Mouse (Mus musculus) embryonic facial prominence, embryonic 15.5 days (tissue): ENCODE data around the gene Dyrk4. TPM values are rescaled to one million over a fixed set of nuclear protein-coding genes. Genes with fewer than 3 reads are reported as not detected.

Experiments
- ATAC-seq: fragments of 200-750 bp; cut with Nextera tagmentation; 2 replicates; pipeline ENCODE4 v1.8.0; 2017; ENCODE audit warnings: low read depth, moderate TSS enrichment; ENCODE audit not compliant: insufficient number of reproducible peaks, low FRiP score, low TSS enrichment
- H3K27ac ChIP-seq: fragments of 300-500 bp; sonication (generic); replicated peaks from 2 replicates; pipeline ENCODE4 v1.5.1; 2015; ENCODE audit warnings: mild to moderate bottlenecking, inconsistent platforms
- H3K27me3 ChIP-seq: fragments of 300-500 bp; sonication (generic); 2 replicates; pipeline ENCODE4 v1.6.1; 2015; ENCODE audit warnings: inconsistent platforms
- H3K36me3 ChIP-seq: fragments of 300-500 bp; sonication (generic); 2 replicates; pipeline ENCODE4 v1.6.1; 2015; ENCODE audit warnings: mild to moderate bottlenecking, inconsistent platforms
- H3K4me1 ChIP-seq: fragments of 300-500 bp; sonication (generic); 2 replicates; pipeline ENCODE4 v1.6.1; 2015; ENCODE audit warnings: inconsistent platforms
- H3K4me2 ChIP-seq: fragments of 300-500 bp; sonication (generic); replicated peaks from 2 replicates; pipeline ENCODE4 v1.6.1; 2015; ENCODE audit warnings: mild to moderate bottlenecking, inconsistent platforms
- H3K4me3 ChIP-seq: fragments of 300-500 bp; sonication (generic); replicated peaks from 2 replicates; pipeline ENCODE4 v1.5.1; 2015; ENCODE audit warnings: mild to moderate bottlenecking, inconsistent platforms
- H3K9ac ChIP-seq: fragments of 300-500 bp; sonication (generic); 2 replicates; pipeline ENCODE4 v1.6.1; 2015; ENCODE audit warnings: inconsistent platforms
- H3K9me3 ChIP-seq: fragments of 300-500 bp; sonication (generic); replicated peaks from 2 replicates; pipeline ENCODE4 v1.6.1; 2016; ENCODE audit warnings: inconsistent platforms
- WGBS: fragments of 180-500 bp; shearing (Covaris S2); methylation state at CpG from one replicate; pipeline ENCODE4 v1.1.7; 2015; 5-methylcytosine and 5-hydroxymethylcytosine counted together
- polyA plus RNA-seq: library from polyadenylated mRNA; unstranded; fragments of >200 nt; fragmentation: Nextera tagmentation; extraction: Ambion mirVana; gene quantifications from 2 replicates; pipeline ENCODE4 v1.2.1, GENCODE M21; 2015

Dyrk4 gene
- 0.62 and 1.2 TPM in 2 replicates for polyA plus RNA-seq

DNA sequence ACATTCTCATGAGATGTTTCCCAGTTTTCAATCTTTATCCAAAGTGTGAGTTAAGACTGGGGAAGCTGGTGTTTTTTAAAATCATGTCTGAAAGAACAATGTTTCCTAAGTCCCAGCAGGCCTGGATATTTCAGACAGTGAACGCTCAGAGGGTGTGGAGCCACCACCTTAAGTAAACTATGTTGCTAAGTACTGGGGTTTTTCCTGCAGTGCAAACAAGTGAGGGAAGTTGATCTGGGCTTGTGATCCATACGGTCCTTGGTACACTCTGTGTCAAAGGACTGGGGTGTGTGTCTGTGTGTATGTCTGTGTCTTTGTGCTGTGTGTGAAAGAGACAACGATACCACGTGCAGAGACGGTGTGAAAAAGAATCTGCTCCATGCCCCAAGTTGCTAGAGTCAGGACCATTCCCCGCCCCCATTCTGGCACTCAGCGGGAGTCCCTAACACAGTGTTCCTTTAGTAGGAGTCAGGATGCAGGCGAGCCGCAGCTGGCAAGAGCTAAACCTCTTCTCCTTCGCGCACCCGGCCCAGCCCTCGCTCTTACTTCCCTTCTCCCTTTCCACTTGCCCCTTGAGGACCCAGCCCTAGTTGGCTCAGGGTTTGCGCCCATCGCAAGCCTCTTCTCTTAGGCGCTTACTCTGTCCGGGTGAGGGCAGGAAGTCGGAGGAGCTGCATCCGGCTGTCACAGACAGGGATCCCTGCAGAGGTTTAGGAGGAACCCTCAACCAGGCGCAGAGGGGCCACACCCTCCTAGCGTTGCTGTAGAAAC lies at the start of gene Dyrk4:
TSS of gene Dyrk4 (minus strand) at position 729 of the 771 bp plus-strand sequence.
- WGBS: 13% methylated on average over 21 of the region's 21 CpGs
- ATAC-seq: no peak
- peak within 1 kb of the TSS; percentile 29 for H3K4me2 ChIP-seq
- no peaks in the 10 kb centered on the region for H3K9me3 ChIP-seq
- no peak within 1 kb of the TSS for H3K9ac ChIP-seq
- 0 out of 2 replicates have a peak within 1 kb of the TSS, but pooled peaks have one; percentile 12 for H3K27ac ChIP-seq
- peaks cover 31% of the 10 kb centered on the region for H3K36me3 ChIP-seq
- H3K4me1 ChIP-seq: no peaks in the 10 kb centered on the region
- H3K27me3 ChIP-seq: no peaks in the 10 kb centered on the region
- peak within 1 kb of the TSS; percentile 15; the same call in 1 of the 2 replicates for H3K4me3 ChIP-seq

DNA sequence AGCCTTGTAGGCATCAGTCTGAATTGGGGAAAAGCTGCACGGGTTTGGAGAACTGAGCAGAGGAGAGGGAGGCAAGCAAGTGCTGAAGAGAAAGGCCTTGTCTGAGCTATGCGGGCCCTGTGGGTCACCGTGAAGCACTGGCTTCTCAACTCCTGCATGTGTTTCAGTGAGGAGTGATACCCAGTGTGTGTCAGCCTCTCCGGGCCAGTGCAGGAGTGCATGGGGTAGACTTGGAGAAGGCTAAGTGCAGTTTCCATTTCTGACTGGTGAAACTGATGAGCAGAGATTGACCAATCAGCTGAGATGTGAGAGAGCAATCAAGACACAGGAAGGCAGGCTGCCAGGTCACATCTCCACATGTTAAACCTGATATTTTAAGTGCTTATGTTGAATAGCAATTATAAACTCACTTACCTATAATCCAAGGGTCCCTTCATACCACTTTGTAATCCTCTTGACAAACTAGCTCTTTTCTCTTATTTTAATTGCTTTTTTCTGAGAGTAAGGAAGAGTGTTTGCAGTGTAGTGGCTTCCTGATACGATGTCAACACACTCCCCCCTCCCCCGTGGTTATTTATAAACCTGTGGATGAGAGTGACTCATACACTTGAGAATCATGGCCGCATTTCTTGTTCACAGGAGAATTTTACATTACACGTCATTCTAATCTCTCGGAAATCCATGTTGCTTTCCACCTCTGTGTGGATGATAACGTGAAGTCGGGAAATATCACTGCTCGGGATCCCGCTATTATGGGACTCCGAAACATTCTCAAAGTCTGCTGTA lies 44.8 kb upstream of the Dyrk4 start:
- Histone ChIP-seq H3K27me3 (no peaks in the 10 kb centered on the region), H3K9me3 (no peaks in the 10 kb centered on the region), H3K4me2 (no peak overlapping the region), H3K36me3 (peaks cover 12% of the 10 kb centered on the region; the same call in 1 of the 2 replicates), H3K9ac (no peak overlapping the region), H3K4me1 (peaks cover 6% of the 10 kb centered on the region; the same call in 1 of the 2 replicates), H3K27ac (0 out of 2 replicates have a peak overlapping the region, but pooled peaks have one; percentile 17), H3K4me3 (no peak overlapping the region)
- WGBS: 83% methylated on average over 14 of the region's 14 CpGs
- no peak for ATAC-seq

DNA sequence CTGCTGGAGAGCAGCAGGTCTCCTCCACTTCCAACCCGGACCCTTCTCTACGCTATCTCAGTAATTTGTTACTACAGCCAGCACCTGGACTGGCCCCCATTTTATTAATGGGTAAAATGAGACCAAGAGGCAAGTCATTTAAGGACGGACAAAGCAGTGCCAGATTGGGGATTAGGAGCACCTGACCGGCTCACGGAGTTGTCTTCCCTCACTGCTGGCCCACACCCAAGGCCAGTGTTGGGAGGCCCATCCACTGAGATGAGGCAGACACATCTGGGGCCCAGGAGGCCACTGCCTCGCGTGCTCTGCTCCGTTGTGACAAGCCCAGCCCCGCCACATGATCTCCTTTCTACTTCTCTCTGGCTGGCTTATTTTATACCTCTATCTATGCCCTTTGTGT lies 41.8 kb upstream of the Dyrk4 start:
- H3K36me3 ChIP-seq: peaks cover 12% of the 10 kb centered on the region; the same call in 1 of the 2 replicates
- 61% methylated on average over 9 of the region's 9 CpGs for WGBS
- H3K4me3 ChIP-seq: no peak overlapping the region
- no peaks in the 10 kb centered on the region for H3K9me3 ChIP-seq
- H3K4me1 ChIP-seq: peaks cover 8% of the 10 kb centered on the region; the same call in 1 of the 2 replicates
- ATAC-seq: no peak
- H3K4me2 ChIP-seq: no peak overlapping the region
- no peaks in the 10 kb centered on the region for H3K27me3 ChIP-seq
- H3K27ac ChIP-seq: no peak overlapping the region
- H3K9ac ChIP-seq: no peak overlapping the region

DNA sequence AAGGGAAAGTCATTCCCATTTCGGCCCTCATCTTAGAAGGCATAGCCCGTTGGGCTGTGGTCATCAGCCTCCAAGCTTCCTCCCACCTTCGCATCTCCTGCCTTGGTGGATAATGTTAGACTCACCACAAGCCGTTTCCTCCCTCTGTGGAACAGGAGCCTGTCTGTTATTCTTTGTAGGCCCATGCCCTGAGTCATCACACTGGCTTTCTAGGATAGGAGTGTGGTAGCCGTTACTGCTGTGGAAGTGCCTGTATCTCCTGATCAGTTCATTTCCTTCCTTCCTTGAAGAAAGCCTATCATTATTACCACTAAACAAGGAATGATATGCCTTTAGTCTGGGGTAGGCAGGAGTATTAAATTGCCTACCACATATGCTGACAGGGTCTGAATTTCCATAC lies 41.1 kb upstream of the Dyrk4 start:
- Histone ChIP-seq H3K4me3 (no peak overlapping the region), H3K4me2 (no peak overlapping the region), H3K36me3 (peaks cover 12% of the 10 kb centered on the region; the same call in 1 of the 2 replicates), H3K27me3 (no peaks in the 10 kb centered on the region), H3K4me1 (peaks cover 8% of the 10 kb centered on the region; the same call in 1 of the 2 replicates), H3K9ac (no peak overlapping the region), H3K9me3 (no peaks in the 10 kb centered on the region), H3K27ac (no peak overlapping the region)
- WGBS: 83% methylated on average over 5 of the region's 5 CpGs
- no peak for ATAC-seq

DNA sequence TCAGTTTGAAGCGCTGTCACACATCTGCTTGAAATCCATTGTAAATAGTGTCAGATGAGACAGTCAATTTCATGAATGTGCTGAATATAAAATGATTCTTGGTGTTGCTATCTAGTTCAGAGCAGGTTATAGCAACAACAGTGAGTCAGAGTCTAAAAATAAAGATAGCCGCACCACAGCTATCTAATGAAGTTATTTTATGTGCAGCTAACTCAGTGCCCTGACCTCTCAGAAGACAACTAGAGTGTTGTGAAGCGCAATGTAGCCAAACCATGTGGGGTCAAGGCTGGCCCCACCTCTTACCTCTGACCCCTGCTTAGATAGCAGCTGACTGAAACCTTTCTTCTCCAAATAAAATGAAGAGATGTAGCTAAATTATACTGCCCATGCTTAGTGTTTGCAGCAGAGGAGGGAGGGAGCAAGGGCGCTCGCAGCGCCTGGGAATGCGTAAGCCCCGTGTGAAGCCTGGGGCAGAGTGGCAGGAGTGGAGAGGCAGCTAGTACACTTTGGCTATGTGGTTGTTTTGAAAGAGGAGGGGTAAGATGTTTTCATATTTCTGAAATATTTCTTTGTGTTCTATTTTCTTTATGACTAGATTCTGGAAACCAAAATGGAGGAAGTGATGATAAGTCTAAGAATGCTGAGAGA lies 39.9 kb upstream of the Dyrk4 start:
- Histone ChIP-seq H3K4me3 (no peak overlapping the region), H3K9ac (no peak overlapping the region), H3K9me3 (no peaks in the 10 kb centered on the region), H3K4me2 (no peak overlapping the region), H3K36me3 (peaks cover 21% of the 10 kb centered on the region), H3K27me3 (no peaks in the 10 kb centered on the region), H3K27ac (peak overlapping the region; percentile 60; the same call in 1 of the 2 replicates), H3K4me1 (peaks cover 8% of the 10 kb centered on the region; the same call in 1 of the 2 replicates)
- 73% methylated on average over 8 of the region's 8 CpGs for WGBS
- no peak for ATAC-seq

DNA sequence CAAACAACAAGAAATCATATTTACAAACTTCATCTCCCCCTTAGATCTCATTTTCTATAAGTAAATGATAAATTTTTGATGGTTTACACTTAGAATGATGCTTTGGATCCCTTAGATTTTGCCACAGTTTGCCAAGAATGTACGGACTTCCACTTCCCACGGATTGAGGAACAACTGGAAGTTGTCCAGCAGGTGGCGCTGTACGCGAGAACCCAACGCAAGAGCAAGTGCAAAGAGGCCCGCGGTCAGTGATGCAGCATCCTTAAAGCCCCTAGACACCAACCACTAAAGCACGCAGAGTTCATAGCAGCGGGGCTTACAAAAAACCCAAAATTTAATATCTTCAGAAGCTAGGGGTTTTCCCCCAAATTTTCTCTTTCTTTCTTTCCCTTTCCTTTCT lies 34.1 kb upstream of the Dyrk4 start:
- ATAC-seq: no peak
- H3K9ac ChIP-seq: no peak overlapping the region
- no peaks in the 10 kb centered on the region for H3K4me1 ChIP-seq
- no peak overlapping the region for H3K27ac ChIP-seq
- no peaks in the 10 kb centered on the region for H3K9me3 ChIP-seq
- H3K4me3 ChIP-seq: no peak overlapping the region
- peaks cover 24% of the 10 kb centered on the region for H3K36me3 ChIP-seq
- WGBS: 9% methylated on average over 10 of the region's 10 CpGs
- H3K27me3 ChIP-seq: no peaks in the 10 kb centered on the region
- H3K4me2 ChIP-seq: no peak overlapping the region

DNA sequence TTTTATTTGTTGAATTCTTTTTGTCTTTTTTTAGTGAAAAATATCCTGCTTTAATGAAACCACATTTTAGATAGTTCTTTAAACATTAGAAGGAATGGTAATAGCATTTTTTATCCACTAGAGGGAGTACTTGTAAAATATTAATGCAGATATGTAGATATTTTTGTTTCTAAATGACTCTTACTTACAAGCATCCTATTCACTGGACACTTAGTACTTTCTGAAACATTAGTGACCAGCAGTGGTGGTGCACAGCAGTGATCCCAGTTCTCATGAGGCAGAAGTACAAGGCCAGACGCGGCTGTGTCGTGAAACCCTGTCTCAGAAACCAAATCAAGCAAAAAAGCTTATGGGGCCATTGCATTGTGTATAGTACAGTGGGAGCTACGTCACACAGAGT lies 26.7 kb upstream of the Dyrk4 start:
- peaks cover 28% of the 10 kb centered on the region for H3K36me3 ChIP-seq
- ATAC-seq: no peak
- no peaks in the 10 kb centered on the region for H3K27me3 ChIP-seq
- no peak overlapping the region for H3K9ac ChIP-seq
- H3K27ac ChIP-seq: no peak overlapping the region
- no peaks in the 10 kb centered on the region for H3K9me3 ChIP-seq
- no peak overlapping the region for H3K4me2 ChIP-seq
- no peak overlapping the region for H3K4me3 ChIP-seq
- WGBS: 92% methylated on average over 4 of the region's 4 CpGs
- no peaks in the 10 kb centered on the region for H3K4me1 ChIP-seq

DNA sequence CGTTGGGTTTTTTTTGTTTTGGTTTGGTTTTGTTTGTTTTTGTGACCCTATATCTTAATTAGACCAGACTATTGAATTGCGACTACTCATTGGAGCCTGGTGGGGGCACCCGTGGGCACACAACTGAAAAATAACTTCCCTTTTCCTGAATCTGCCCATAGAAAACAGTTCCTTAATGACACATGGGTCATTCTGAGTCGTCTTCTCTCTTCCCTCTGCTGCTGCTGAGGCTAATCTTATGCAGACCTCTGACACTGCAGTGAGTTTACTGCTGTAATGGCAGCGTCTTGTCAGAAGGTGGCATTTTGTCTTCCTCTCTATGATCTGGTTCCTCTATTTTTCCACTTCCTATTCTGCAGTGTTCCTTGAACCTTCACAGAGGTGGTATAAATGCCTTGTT lies 18.8 kb upstream of the Dyrk4 start:
- no peaks in the 10 kb centered on the region for H3K27me3 ChIP-seq
- no peak overlapping the region for H3K27ac ChIP-seq
- 2% methylated on average over 5 of the region's 5 CpGs for WGBS
- no peak for ATAC-seq
- no peak overlapping the region for H3K9ac ChIP-seq
- peak overlapping the region; percentile 78 for H3K4me3 ChIP-seq
- H3K4me1 ChIP-seq: peaks cover 20% of the 10 kb centered on the region
- peak overlapping the region; percentile 97 for H3K4me2 ChIP-seq
- H3K36me3 ChIP-seq: peaks cover 15% of the 10 kb centered on the region
- H3K9me3 ChIP-seq: no peaks in the 10 kb centered on the region

DNA sequence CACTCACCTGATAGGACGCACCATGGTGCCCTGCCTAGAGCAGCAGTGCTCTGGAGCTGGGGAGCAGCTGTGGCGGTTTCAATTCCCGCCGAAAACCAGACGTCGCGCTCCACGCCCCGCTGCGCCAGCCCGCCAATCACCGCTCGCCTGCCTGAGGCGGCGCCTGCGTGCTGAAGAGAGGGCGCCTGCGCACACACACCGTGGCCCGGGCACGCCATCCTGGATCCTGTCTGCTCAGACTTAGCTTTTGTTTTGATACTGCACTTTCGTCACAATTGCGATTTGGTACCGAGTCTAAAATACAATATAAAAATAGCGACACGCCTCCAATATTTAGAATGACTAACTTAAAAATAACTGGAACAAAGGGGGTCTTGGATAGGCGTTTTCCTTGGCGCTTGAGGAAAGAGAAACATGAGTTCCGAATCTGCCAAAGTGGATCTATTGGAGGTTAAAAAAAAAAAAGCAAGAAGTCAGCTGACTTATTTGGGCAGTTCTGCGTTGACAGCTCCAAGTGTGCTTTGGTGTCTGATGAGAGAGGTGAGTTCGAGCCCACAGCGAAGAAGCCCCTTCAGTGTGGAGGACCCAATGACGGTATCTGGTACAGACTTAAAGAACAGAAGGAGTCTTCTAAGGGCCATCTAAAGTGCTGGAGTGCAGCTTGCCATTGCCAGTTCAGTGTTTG lies 18.0 kb upstream of the Dyrk4 start, which contains the start of the genes Rad51ap1 and D6Wsu163e:
TSS of gene Rad51ap1 (minus strand) at position 101 of the 685 bp plus-strand sequence.
TSS of gene D6Wsu163e (plus strand) at position 476 of the 685 bp plus-strand sequence.
- under 1% methylated on average over 33 of the region's 33 CpGs for whole genome bisulfite sequencing
- no peaks in the 10 kb centered on the region for H3K9me3 ChIP-seq

DNA sequence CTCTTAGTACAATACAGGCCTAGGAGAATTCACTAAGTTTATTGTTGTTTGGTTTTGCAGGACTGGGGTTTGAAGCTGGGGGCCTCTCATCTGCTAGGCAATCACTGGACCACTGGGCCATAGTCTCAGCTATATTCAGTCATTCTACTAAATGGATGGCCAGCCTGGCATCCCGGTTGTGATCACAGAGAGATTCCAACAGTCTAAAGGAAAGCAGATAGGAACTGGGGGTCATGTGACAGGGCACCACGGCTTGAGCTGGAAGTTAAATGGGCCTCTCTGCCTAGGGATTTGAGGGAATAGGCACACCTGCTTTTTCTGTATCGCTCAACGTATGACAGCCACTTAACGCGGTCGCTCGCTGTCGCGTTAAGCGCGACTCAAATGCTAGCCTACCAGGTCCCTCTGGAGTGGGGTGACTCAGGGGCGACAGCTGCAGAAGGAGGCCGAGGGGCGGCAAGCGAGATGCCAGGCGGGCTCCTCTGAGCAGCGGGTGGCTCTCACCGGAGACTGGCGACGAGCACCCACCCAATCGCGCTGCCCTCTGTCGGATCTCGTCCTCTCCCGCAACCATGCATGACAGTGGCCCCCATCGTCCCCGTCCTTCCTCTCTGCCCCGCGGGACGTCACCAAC lies 17.3 kb upstream of the Dyrk4 start:
- Histone ChIP-seq H3K4me1 (peaks cover 20% of the 10 kb centered on the region), H3K9ac (peak overlapping the region; percentile 63), H3K27ac (no peak overlapping the region), H3K4me2 (peak overlapping the region; percentile 97), H3K9me3 (no peaks in the 10 kb centered on the region), H3K4me3 (peak overlapping the region; percentile 78), H3K27me3 (no peaks in the 10 kb centered on the region), H3K36me3 (peaks cover 10% of the 10 kb centered on the region)
- peak; percentile 17; the same call in 1 of the 2 replicates for ATAC-seq
- WGBS: 3% methylated on average over 30 of the region's 31 CpGs

More for the DNA sequence above, 18.0 kb upstream of the Dyrk4 start, which contains the start of the genes Rad51ap1 and D6Wsu163e:
- Histone ChIP-seq H3K9ac (peak within 1 kb of the TSS; percentile 63), H3K4me2 (peak within 1 kb of the TSS; percentile 97), H3K4me3 (peak within 1 kb of the TSS; percentile 78), H3K4me1 (peaks cover 20% of the 10 kb centered on the region), H3K27me3 (no peaks in the 10 kb centered on the region), H3K27ac (peak within 1 kb of the TSS; percentile 63), H3K36me3 (peaks cover 7% of the 10 kb centered on the region)
- peak; percentile 98 for ATAC-seq
